Mouse (Mus musculus) gastrocnemius, postnatal 4 days (tissue): ENCODE measurements around the gene Gtdc1. TPM values are rescaled to one million over a fixed set of nuclear protein-coding genes. Genes with fewer than 3 reads are reported as not detected.

ENCODE experiments used
- DNase-seq, 2 experiments: peaks; one replicate each; pipeline ENCODE4 v3.0.0; 2021 to 2022; ENCODE audit warnings: low spot score in 2 of 2, mixed read lengths in 2 of 2
- long read RNA-seq, 2 experiments: library from polyadenylated mRNA; stranded (forward); transcript quantifications; one replicate each; pipeline ENCODE4 v2.0.0; 2021
- total RNA-seq, 2 experiments: library from RNA; stranded (reverse); gene quantifications; 2 replicates each; pipeline ENCODE4 v1.2.3; 2021

Gtdc1 gene
- 10 to 100 TPM; 39.2 to 41.0 TPM for total RNA-seq
- long read RNA-seq, experiment 1, partial matches to known transcripts: 2 of 8 reads
- long read RNA-seq, experiment 1, other reads (novel, unspliced or antisense): 6 of 8 reads
- long read RNA-seq, experiment 2, partial matches to known transcripts: 2 of 9 reads
- long read RNA-seq, experiment 2, other reads (novel, unspliced or antisense): 7 of 9 reads

- no peak for DNase-seq
Measured at GRCm38 (mm10) chr2:44927482-44927811, at the start of gene Gtdc1. Gene Gtdc1, minus strand, starts transcription at chr2:44927657.

- no peak for DNase-seq
Measured at GRCm38 (mm10) chr2:44977051-44977450, 49.6 kb upstream of the Gtdc1 start.

- no peak for DNase-seq
Measured at GRCm38 (mm10) chr2:44976484-44976883, 49.0 kb upstream of the Gtdc1 start.

GRCm38 (mm10) chr2:44973828-44974227 lies 46.4 kb upstream of the Gtdc1 start:
- DNase-seq: no peak

- DNase-seq: no peak
Measured at GRCm38 (mm10) chr2:44970087-44970646, 42.7 kb upstream of the Gtdc1 start.

GRCm38 (mm10) chr2:44969640-44970039 lies 42.2 kb upstream of the Gtdc1 start:
- no peak for DNase-seq

GRCm38 (mm10) chr2:44969226-44969625 lies 41.8 kb upstream of the Gtdc1 start:
- no peak for DNase-seq

- DNase-seq: no peak
Measured at GRCm38 (mm10) chr2:44965834-44966555, 38.5 kb upstream of the Gtdc1 start.

- DNase-seq: no peak
Measured at GRCm38 (mm10) chr2:44962620-44963019, 35.2 kb upstream of the Gtdc1 start.

GRCm38 (mm10) chr2:44961192-44961591 lies 33.7 kb upstream of the Gtdc1 start:
- DNase-seq: no peak

GRCm38 (mm10) chr2:44960561-44960960 lies 33.1 kb upstream of the Gtdc1 start:
- no peak for DNase-seq

- no peak for DNase-seq
Measured at GRCm38 (mm10) chr2:44957329-44957797, 29.9 kb upstream of the Gtdc1 start.

GRCm38 (mm10) chr2:44956232-44956631 lies 28.8 kb upstream of the Gtdc1 start:
- DNase-seq: no peak

GRCm38 (mm10) chr2:44955506-44955905 lies 28.0 kb upstream of the Gtdc1 start:
- DNase-seq: no peak

GRCm38 (mm10) chr2:44954180-44954579 lies 26.7 kb upstream of the Gtdc1 start:
- no peak for DNase-seq

GRCm38 (mm10) chr2:44952830-44953422 lies 25.5 kb upstream of the Gtdc1 start:
- no peak for DNase-seq

- DNase-seq: no peak
Measured at GRCm38 (mm10) chr2:44951651-44952213, 24.3 kb upstream of the Gtdc1 start.

- no peak for DNase-seq
Measured at GRCm38 (mm10) chr2:44944689-44945088, 17.2 kb upstream of the Gtdc1 start.

GRCm38 (mm10) chr2:44930951-44931350 lies 3.5 kb upstream of the Gtdc1 start:
- DNase-seq: no peak

- no peak for DNase-seq
Measured at GRCm38 (mm10) chr2:44928631-44929030, 1.2 kb upstream of the Gtdc1 start.

- peak; percentile 73 to 88 for DNase-seq
Measured at GRCm38 (mm10) chr2:44926683-44927481, 575 bp downstream of the Gtdc1 start.
